Mouse (Mus musculus) heart, postnatal 0 days (tissue): ENCODE measurements at regions not wholly inside any gene's neighbourhood (a gene's known extent, or its start where the extent isn't known, plus 50 kb on each side); places are given as distances from the start of the nearest gene placed in this dataset.

Experiments
- CTCF ChIP-seq: IDR thresholded peaks from 2 replicates; pipeline ENCODE4 v1.5.1; 2016; ENCODE audit warnings: antibody characterized with exemption, control low read depth, low read depth
- EP300 ChIP-seq: IDR thresholded peaks from 2 replicates; pipeline ENCODE4 v1.6.1; 2016; ENCODE audit warnings: antibody characterized with exemption, low read depth

DNA sequence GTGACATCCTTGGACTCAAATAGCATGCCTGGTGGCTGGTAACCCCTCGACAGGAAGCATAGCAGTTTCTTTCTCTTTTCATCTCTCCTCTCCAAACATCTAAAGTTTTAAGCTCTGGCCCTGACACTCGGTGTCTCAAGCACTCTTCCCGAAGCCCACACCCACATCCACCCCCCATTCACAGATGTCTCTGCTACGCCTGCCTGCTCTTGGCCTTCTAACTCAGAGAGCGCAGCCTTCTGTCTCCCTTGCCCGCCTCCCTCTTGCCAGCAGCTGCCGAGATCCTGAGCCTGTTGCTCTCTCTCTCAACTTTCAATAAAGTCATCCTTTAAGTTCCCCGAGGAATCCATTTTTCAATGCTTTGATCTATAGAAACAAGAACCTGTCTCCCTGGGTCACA is 277.1 kb upstream of the Sulf2 start:
- TF ChIP-seq CTCF (no peak), EP300 (no peak)
